7 mouse cellular contexts compared by ENCODE assay signal in genomic region chr15:98167645-98168621, GRCm38 (mm10). TPM values are rescaled to one million over a fixed set of nuclear protein-coding genes. Genes with fewer than 3 reads are reported as not detected.
DNase-seq lines count a peak whose midpoint lies in the region; ATAC-seq and TF ChIP-seq lines count a peak whose summit lies in the region.

No protein-coding gene starts in this region.

- H3K27me3 ChIP-seq in intestine, postnatal 0 days (replicated peaks; ENCODE audit: control insufficient read depth, insufficient read depth, low read length) = peaks cover 42% of the 10 kb centered on the region
- peaks cover 29% of the 10 kb centered on the region for H3K27me3 ChIP-seq in midbrain, embryonic 11.5 days (ENCODE audit: control insufficient read depth, insufficient read depth, low read length)

- peak overlapping the region; percentile 26 for H3K4me3 ChIP-seq in intestine, postnatal 0 days (ENCODE audit: low read depth, low read length)
- H3K4me3 ChIP-seq in midbrain, embryonic 11.5 days (ENCODE audit: low read depth, low read length) = peak overlapping the region; percentile 45

- peak overlapping the region; percentile 49 for H3K4me2 ChIP-seq in intestine, postnatal 0 days (replicated peaks; ENCODE audit: low read depth)
- peak overlapping the region; percentile 63 for H3K4me2 ChIP-seq in midbrain, embryonic 11.5 days

- no peaks in the 10 kb centered on the region for H3K36me3 ChIP-seq in intestine, postnatal 0 days (ENCODE audit: control insufficient read depth, insufficient read depth)
- no peaks in the 10 kb centered on the region for H3K36me3 ChIP-seq in midbrain, embryonic 11.5 days (ENCODE audit: control insufficient read depth, insufficient read depth, low read length)

- WGBS in intestine, postnatal 0 days = 3% methylated on average over 69 of the region's 69 CpGs
- under 1% methylated on average over 69 of the region's 69 CpGs for WGBS in midbrain, embryonic 11.5 days

- H3K4me1 ChIP-seq in intestine, postnatal 0 days (replicated peaks; ENCODE audit: control insufficient read depth, insufficient read depth, low read length) = no peaks in the 10 kb centered on the region
- H3K4me1 ChIP-seq in midbrain, embryonic 11.5 days (ENCODE audit: control insufficient read depth, insufficient read depth, low read length) = peaks cover 5% of the 10 kb centered on the region

- DNase-seq in adrenal gland, adult (ENCODE audit: inconsistent age in 2 of 2, low spot score in 1 of 2) = peak; percentile 79 to 92
- DNase-seq in cerebellum, postnatal 4 days (ENCODE audit: low spot score in 2 of 2) = peak; percentile 73 to 83
- peak; percentile 76 to 83 for DNase-seq in heart, adult 18-20 months
- peak; percentile 93 to 96 for DNase-seq in left cerebral cortex, postnatal 25 days (ENCODE audit: low spot score in 2 of 2)
- peak; percentile 98 for DNase-seq in midbrain, embryonic 11.5 days (ENCODE audit: low spot score, missing footprints)
- DNase-seq in spleen, adult 12 weeks (ENCODE audit: low spot score) = peak; percentile 37

- no peak overlapping the region for H3K27ac ChIP-seq in intestine, postnatal 0 days (ENCODE audit: low read depth, low read length)
- peak overlapping the region; percentile 85 for H3K27ac ChIP-seq in midbrain, embryonic 11.5 days (ENCODE audit: low read depth, low read length)

- H3K9me3 ChIP-seq in intestine, postnatal 0 days (ENCODE audit: control insufficient read depth) = no peaks in the 10 kb centered on the region
- no peaks in the 10 kb centered on the region for H3K9me3 ChIP-seq in midbrain, embryonic 11.5 days (ENCODE audit: control insufficient read depth, low read length)

- no peak overlapping the region for H3K9ac ChIP-seq in intestine, postnatal 0 days (ENCODE audit: low read depth, low read length)
- peak overlapping the region; percentile 58 for H3K9ac ChIP-seq in midbrain, embryonic 11.5 days (ENCODE audit: low read length)

- TF ChIP-seq CTCF in intestine, postnatal 0 days (IDR thresholded peaks at IDR 0.05; ENCODE audit: low read depth) = no peak

- peak; percentile 58; the same call in 1 of the 2 replicates for ATAC-seq in intestine, postnatal 0 days
- ATAC-seq in midbrain, embryonic 11.5 days (ENCODE audit: low FRiP score) = peak; percentile 92

- intact Hi-C loops in left cerebral cortex, postnatal 25 days (cut with DNase I) = loop anchor here (5.0 kb wide), 1 partner anchor 76 kb away; the partner anchor contains the start of genes Pfkm and Senp1

RNA-seq across cellular contexts. Expression of gene Ccdc184, which starts 1.0 kb away (rescaled TPM):
- total RNA-seq in heart, adult 18-20 months (2021) = under 1 TPM; 0.39 to 0.50 TPM
- 0.87 and 1.2 TPM in 2 replicates for polyA plus RNA-seq in intestine, postnatal 0 days (2015; fragmentation: Nextera tagmentation; extraction: Ambion mirVana)
- 10 to 100 TPM; 18.8 to 21.1 TPM for total RNA-seq in left cerebral cortex, postnatal 25 days (2021)
- polyA plus RNA-seq in midbrain, embryonic 11.5 days (2014; fragmentation: Nextera tagmentation; extraction: Ambion mirVana) = 12.7 TPM in 2 replicates

RNA-seq across cellular contexts. Expression of gene Asb8, which starts 2.5 kb away (rescaled TPM):
- 100 to 1,000 TPM; 107 to 122 TPM for total RNA-seq in heart, adult 18-20 months (2021)
- 41.9 and 46.6 TPM in 2 replicates for polyA plus RNA-seq in intestine, postnatal 0 days (2015; fragmentation: Nextera tagmentation; extraction: Ambion mirVana)
- 10 to 100 TPM; 46.5 to 48.0 TPM for total RNA-seq in left cerebral cortex, postnatal 25 days (2021)
- 44.4 and 49.4 TPM in 2 replicates for polyA plus RNA-seq in midbrain, embryonic 11.5 days (2014; fragmentation: Nextera tagmentation; extraction: Ambion mirVana)

RNA-seq across cellular contexts. Expression of gene Olfr288, which starts 27.4 kb away (rescaled TPM):
- total RNA-seq in heart, adult 18-20 months (2021) = not detected
- not detected in 2 replicates for polyA plus RNA-seq in intestine, postnatal 0 days (2015; fragmentation: Nextera tagmentation; extraction: Ambion mirVana)
- total RNA-seq in left cerebral cortex, postnatal 25 days (2021) = not detected
- not detected in 2 replicates for polyA plus RNA-seq in midbrain, embryonic 11.5 days (2014; fragmentation: Nextera tagmentation; extraction: Ambion mirVana)

RNA-seq across cellular contexts. Expression of gene Gm44579, which starts 52.8 kb away (rescaled TPM):
- total RNA-seq in heart, adult 18-20 months (2021) = not detected
- not detected in 2 replicates for polyA plus RNA-seq in intestine, postnatal 0 days (2015; fragmentation: Nextera tagmentation; extraction: Ambion mirVana)
- total RNA-seq in left cerebral cortex, postnatal 25 days (2021) = not detected
- polyA plus RNA-seq in midbrain, embryonic 11.5 days (2014; fragmentation: Nextera tagmentation; extraction: Ambion mirVana) = not detected in 2 replicates

RNA-seq across cellular contexts. Expression of gene Olfr287, which starts 52.9 kb away (rescaled TPM):
- total RNA-seq in heart, adult 18-20 months (2021) = not detected
- polyA plus RNA-seq in intestine, postnatal 0 days (2015; fragmentation: Nextera tagmentation; extraction: Ambion mirVana) = not detected in 2 replicates
- total RNA-seq in left cerebral cortex, postnatal 25 days (2021) = 1 to 10 TPM; 4.0 to 4.2 TPM
- polyA plus RNA-seq in midbrain, embryonic 11.5 days (2014; fragmentation: Nextera tagmentation; extraction: Ambion mirVana) = not detected in 2 replicates

Comparison
In these comparisons a context has a peak if more than half of its experiments do, and no peak if none do; other contexts are left out.
1. DNase-seq: peak in every context shown above with its lines; median percentile 98 in midbrain, embryonic 11.5 days; 94 in left cerebral cortex, postnatal 25 days; 86 in adrenal gland, adult; 80 in heart, adult 18-20 months; 78 in cerebellum, postnatal 4 days; 37 in spleen, adult 12 weeks.
2. RNA of gene Ccdc184, which starts 1.0 kb away (total RNA-seq): 18.8 to 21.1 TPM in left cerebral cortex, postnatal 25 days; 0.39 to 0.50 TPM in heart, adult 18-20 months; every median in the first group is over 10 times any median in the second.